Mouse (Mus musculus) erythroblast, embryonic 14.5 days (primary cell): ENCODE results near the gene Izumo2. TPM values are rescaled to one million over a fixed set of nuclear protein-coding genes. Genes with fewer than 3 reads are reported as not detected.
"Not testable (repeated sequence)": the region's sequence is repeated elsewhere in the genome, so short reads cannot be mapped to it uniquely, and the experiment has no call there.

Experiments
- H3K27me3 ChIP-seq: 2 replicates; pipeline ENCODE4 v1.6.1; 2012; ENCODE audit warnings: inconsistent platforms; ENCODE audit not compliant: control insufficient read depth
- H3K36me3 ChIP-seq: 2 replicates; pipeline ENCODE4 v1.6.1; 2012; ENCODE audit warnings: mild to moderate bottlenecking, inconsistent platforms; ENCODE audit not compliant: control insufficient read depth
- H3K4me1 ChIP-seq: 2 replicates; pipeline ENCODE4 v1.6.1; 2012; ENCODE audit warnings: inconsistent platforms; ENCODE audit not compliant: control insufficient read depth
- H3K4me3 ChIP-seq: replicated peaks from 2 replicates; pipeline ENCODE3; 2012; ENCODE audit warnings: moderate library complexity, mild to moderate bottlenecking, inconsistent platforms
- H3K9me3 ChIP-seq: 2 replicates; pipeline ENCODE4 v1.6.1; 2012; ENCODE audit warnings: low read length, inconsistent platforms, mixed read lengths; ENCODE audit not compliant: control insufficient read depth
- GATA1 ChIP-seq: IDR thresholded peaks from 2 replicates; pipeline ENCODE4 v1.6.1; 2012; ENCODE audit warnings: low read length, inconsistent platforms, mixed read lengths
- TAL1 ChIP-seq: IDR thresholded peaks from 3 replicates; pipeline ENCODE4 v1.6.1; 2012; ENCODE audit warnings: low read length, inconsistent platforms, mixed read lengths
- polyA plus RNA-seq: library from polyadenylated mRNA; stranded (reverse); fragments of >175 nt; gene quantifications from 2 replicates; pipeline ENCODE4 v1.2.3, GENCODE M21; 2012

Izumo2 gene
- polyA plus RNA-seq, 1 experiment, result not detected

DNA sequence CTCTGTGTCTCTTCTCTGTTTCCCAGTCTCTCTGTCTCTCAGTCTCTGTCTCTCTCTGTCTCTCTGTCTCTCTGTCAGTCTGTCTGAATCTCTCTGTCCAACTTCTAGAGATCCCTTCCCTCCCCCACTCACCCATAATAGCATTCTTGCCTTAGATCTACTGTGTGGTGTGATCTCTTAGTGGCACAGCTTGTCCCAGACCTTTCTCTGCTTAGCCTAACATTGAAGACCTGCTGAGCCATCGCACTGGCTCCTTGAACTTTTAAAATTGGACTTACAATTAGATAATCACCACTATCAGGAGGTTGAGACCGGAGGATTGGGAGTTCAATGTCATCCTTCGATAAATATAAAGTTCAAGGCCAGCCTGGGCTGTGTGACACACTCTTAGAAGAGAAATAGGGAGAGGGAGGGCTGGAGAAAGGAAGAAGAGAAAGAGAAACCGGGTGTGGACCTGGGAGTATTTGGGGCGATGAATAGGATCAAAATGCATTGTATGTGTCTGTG is 1.3 kb upstream of the Izumo2 start:
- Histone ChIP-seq H3K27me3 (peaks cover 3% of the 10 kb centered on the region), H3K9me3 (peaks cover 18% of the 10 kb centered on the region), H3K4me3 (no peak overlapping the region), H3K4me1 (no peaks in the 10 kb centered on the region), H3K36me3 (no peaks in the 10 kb centered on the region)
- TF ChIP-seq GATA1, result no peak
- no peak for TF ChIP-seq TAL1

DNA sequence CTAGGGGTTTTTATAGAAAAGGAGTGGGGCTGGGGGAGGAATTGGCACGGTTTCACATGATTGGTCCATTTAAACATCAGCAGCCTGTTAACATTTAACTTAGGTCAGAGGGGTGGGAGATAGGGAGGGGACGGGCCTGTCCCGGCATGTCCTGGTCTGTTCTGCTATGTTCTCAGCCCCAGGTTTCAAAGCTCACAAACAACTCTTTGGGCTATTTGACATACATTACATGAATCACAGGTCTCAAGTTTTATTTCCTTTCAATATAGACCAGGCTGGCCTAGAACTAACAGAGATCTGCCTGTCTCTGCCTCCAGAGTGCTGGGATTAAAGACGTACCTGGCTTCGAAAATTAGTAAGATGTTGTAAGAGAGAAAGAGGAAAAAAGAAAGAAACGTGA is 449 bp upstream of the Izumo2 start:
- H3K9me3 ChIP-seq, result peaks cover 18% of the 10 kb centered on the region

DNA sequence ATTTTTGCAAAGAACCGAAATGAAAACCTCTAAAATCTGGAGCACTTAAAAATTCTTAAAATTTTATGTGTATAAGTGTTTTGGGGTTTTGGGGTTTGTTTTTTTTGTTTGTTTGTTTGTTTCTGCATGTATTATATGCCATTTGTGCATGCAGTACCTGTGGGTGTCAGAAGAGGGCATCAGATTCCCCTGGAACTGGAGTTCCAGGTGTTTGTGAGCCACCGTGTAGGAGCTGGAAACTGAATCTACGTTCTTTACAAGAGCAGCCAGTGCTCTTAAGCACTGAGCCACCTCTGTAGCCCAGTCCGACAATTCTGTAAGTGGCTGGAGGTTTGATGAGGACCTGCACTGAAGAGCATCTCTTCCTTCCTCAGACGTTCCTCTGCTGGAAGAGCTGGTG is 1.3 kb downstream of the Izumo2 start:
- Histone ChIP-seq H3K4me3 (no peak overlapping the region), H3K36me3 (no peaks in the 10 kb centered on the region), H3K4me1 (no peaks in the 10 kb centered on the region), H3K27me3 (peaks cover 3% of the 10 kb centered on the region), H3K9me3 (peaks cover 18% of the 10 kb centered on the region)
- TF ChIP-seq GATA1 (no peak), TAL1 (no peak)

More for the DNA sequence above, 449 bp upstream of the Izumo2 start:
- not testable (repeated sequence) for H3K27me3 ChIP-seq, H3K36me3 ChIP-seq, H3K4me1 ChIP-seq, H3K4me3 ChIP-seq

DNA sequence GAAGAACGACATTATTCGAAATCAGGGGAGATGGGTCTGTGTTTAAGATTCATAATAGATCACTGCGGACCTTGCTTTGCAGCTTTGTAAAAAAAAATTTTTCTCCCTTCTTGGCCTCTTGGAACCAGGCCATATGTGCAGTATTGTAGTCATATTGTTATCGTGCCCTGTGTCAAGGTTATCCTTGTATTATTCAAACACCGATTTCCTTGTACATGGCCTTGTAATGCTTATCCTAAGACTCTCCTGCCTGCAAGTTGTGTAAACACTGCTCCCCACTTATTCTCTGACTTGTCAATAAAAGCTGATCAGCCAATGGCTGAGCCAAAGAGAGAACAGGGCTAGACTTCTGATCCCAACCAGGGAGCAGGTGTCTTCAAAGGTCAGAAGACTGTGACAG is 13.5 kb downstream of the Izumo2 start:
- Histone ChIP-seq H3K9me3 (no peaks in the 10 kb centered on the region), H3K4me1 (no peaks in the 10 kb centered on the region), H3K4me3 (no peak overlapping the region), H3K36me3 (no peaks in the 10 kb centered on the region), H3K27me3 (no peaks in the 10 kb centered on the region)
- TF ChIP-seq GATA1 (no peak), TAL1 (no peak)

DNA sequence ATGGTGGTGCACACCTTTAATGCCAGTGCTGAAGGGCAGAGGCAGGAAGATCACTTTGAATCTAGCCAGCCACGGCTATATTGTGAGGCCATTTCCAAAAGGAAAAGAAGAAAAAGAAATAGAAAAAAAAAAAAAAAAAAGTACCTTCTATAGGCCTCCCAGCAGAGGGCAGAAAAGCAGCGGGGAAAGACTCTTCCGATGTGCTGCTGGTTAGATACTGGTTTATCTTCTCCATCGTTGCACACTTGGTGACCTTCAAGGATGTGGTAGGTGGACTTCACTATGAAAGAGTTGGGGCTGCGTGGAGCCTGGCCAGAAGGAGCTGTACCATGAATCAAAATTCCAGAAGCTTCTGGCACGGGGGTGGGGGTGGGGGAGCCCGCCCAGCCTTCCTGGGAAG is 15.8 kb downstream of the Izumo2 start:
- Histone ChIP-seq H3K4me3 (no peak overlapping the region), H3K27me3 (no peaks in the 10 kb centered on the region), H3K4me1 (no peaks in the 10 kb centered on the region), H3K36me3 (no peaks in the 10 kb centered on the region), H3K9me3 (no peaks in the 10 kb centered on the region; the same call in 1 of the 2 replicates)
- no peak for TF ChIP-seq TAL1
- no peak for TF ChIP-seq GATA1

DNA sequence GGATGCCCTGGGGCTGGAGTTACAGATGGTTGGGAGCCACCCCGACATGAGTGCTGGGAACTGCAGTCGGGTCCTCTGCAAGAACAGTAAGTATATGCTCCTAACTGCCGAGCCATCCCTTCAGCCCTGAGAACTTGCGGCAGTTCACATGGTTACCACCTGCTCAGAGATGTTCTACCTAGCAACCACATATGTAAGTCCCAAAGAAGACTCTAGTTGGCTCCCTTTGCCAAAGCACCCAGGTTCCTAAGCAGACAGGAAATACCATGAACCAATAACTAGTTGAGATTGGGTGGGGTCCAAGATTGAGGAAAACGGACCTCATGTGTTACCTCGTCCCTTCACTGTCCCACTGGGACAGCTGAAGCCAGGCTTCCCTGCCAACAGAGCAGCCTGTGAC is 17.8 kb downstream of the Izumo2 start:
- Histone ChIP-seq H3K27me3 (no peaks in the 10 kb centered on the region), H3K4me1 (no peaks in the 10 kb centered on the region), H3K4me3 (no peak overlapping the region), H3K36me3 (no peaks in the 10 kb centered on the region), H3K9me3 (no peaks in the 10 kb centered on the region; the same call in 1 of the 2 replicates)
- no peak for TF ChIP-seq GATA1
- no peak for TF ChIP-seq TAL1

DNA sequence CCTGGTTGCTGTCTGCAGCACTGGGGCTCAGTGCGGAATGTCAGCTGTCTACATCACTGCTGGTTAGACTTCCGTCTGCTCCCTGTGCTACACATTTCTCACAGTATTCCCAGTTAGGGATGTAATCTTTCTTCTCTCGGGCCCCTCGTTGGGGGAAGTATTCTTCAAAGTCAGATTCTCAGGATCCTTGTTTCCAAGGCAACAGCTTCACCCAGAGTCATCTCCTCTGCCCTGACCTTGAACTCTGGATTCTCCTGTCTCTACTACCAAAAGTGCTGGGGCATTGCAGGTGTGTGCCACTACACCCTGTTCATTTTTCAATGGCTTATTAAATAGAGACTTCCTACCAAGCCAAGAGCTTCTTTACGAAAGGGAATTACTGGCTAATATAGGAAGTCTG is 18.6 kb downstream of the Izumo2 start:
- Histone ChIP-seq H3K4me1 (no peaks in the 10 kb centered on the region), H3K9me3 (no peaks in the 10 kb centered on the region; the same call in 1 of the 2 replicates), H3K27me3 (no peaks in the 10 kb centered on the region), H3K36me3 (no peaks in the 10 kb centered on the region; the same call in 1 of the 2 replicates), H3K4me3 (no peak overlapping the region)
- TF ChIP-seq GATA1, result no peak
- TF ChIP-seq TAL1, result no peak

DNA sequence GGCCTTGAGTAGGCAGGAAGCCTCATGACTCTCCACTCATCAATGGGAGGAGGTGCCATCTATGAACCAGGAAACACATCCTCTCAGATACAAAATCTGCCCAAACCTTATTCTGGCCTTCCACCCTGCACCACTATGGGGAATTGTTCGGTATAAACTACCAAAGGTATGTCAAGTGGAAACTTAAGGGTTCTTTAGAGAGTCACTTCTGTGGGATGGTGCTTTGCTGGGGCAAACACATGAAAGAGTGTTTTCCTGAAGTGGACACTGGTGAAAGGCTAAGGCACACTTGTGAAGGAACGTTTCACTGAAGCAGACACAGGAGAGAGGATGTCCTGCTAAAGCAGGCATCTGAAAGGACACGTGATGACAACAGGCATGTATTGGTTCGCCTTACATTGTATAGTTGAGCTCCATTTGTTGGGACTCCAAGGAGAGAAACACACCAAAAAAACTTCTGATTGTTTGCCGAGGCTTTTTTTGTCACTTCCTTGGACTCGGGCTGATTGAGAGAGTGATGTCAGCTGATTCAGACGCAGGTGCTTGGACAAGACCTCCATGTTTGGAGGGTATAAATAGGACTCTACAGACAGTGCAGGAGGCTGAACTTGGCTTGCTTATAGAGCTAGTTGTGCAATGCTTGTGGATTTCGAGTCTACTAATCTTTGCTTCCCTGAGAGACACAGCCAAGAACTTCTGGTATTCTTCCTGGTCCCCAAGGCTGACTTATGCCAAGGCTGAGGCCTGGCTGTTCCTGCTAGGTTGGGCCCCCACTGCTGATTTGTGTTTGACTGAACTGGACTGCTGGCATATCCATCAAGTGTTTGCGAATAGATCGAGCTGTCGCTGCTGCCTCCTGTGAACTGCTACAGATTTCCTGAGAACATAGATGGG is 19.8 kb downstream of the Izumo2 start:
- TF ChIP-seq GATA1 (no peak), TAL1 (no peak)
- Histone ChIP-seq H3K27me3 (no peaks in the 10 kb centered on the region), H3K36me3 (peaks cover 7% of the 10 kb centered on the region), H3K9me3 (no peaks in the 10 kb centered on the region; the same call in 1 of the 2 replicates), H3K4me3 (no peak overlapping the region), H3K4me1 (no peaks in the 10 kb centered on the region)

DNA sequence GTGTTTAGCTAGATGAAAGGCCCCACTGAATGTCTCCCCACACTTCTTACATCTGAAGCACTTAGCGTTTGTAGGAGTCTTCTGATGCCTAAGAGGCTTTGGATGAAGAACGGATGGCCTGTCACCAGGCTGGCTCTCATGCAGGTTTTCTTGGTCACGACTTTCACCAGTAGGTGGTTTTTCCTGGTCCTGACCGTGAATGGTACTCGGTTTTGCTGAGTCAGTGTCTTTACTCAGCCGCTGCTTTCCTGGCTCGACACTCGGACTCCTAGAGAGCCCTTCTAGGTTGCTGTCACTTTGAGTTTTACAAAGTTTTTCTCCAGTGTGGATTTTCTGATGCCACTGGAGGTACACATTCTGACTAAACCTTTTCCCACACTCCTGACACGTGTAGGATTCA is 25.2 kb downstream of the Izumo2 start:
- no peak overlapping the region for H3K4me3 ChIP-seq
- no peaks in the 10 kb centered on the region for H3K4me1 ChIP-seq
- peaks cover 36% of the 10 kb centered on the region for H3K36me3 ChIP-seq
- TF ChIP-seq TAL1 (no peak), GATA1 (no peak)
- no peaks in the 10 kb centered on the region for H3K27me3 ChIP-seq
- no peaks in the 10 kb centered on the region for H3K9me3 ChIP-seq
